Mouse (Mus musculus) kidney, adult 11 months (tissue): ENCODE measurements around the gene Stpg3.

Experiments used
- DNase-seq: peaks from one replicate; pipeline ENCODE4 v3.0.0; 2022

Gene Stpg3

GRCm38 (mm10) chr2:25203631-25204214, 10.7 kb downstream of the Stpg3 start:
- DNase-seq = no peak

- no peak for DNase-seq
Observed at GRCm38 (mm10) chr2:25200631-25201030, 13.8 kb downstream of the Stpg3 start.

GRCm38 (mm10) chr2:25197946-25198345, 16.5 kb downstream of the Stpg3 start:
- DNase-seq = no peak

GRCm38 (mm10) chr2:25197191-25197590, 17.2 kb downstream of the Stpg3 start:
- no peak for DNase-seq

- DNase-seq = peak; percentile 94
Observed at GRCm38 (mm10) chr2:25196172-25196954, 18.1 kb downstream of the Stpg3 start, which contains the start of gene Tor4a. Tor4a (minus strand) TSS chr2:25196886.

GRCm38 (mm10) chr2:25195211-25196156, 19.0 kb downstream of the Stpg3 start:
- DNase-seq = peak; percentile 82

- no peak for DNase-seq
Observed at GRCm38 (mm10) chr2:25194486-25195171, 19.8 kb downstream of the Stpg3 start.

- no peak for DNase-seq
Observed at GRCm38 (mm10) chr2:25194006-25194405, 20.4 kb downstream of the Stpg3 start.

GRCm38 (mm10) chr2:25193330-25193770, 21.1 kb downstream of the Stpg3 start:
- DNase-seq = peak; percentile 87

GRCm38 (mm10) chr2:25187841-25188240, 26.6 kb downstream of the Stpg3 start:
- no peak for DNase-seq

GRCm38 (mm10) chr2:25186575-25186930, 27.9 kb downstream of the Stpg3 start:
- DNase-seq = no peak

- no peak for DNase-seq
Observed at GRCm38 (mm10) chr2:25185625-25186574, 28.5 kb downstream of the Stpg3 start.

- no peak for DNase-seq
Observed at GRCm38 (mm10) chr2:25184496-25184895, 29.9 kb downstream of the Stpg3 start.

GRCm38 (mm10) chr2:25183336-25183735, 31.1 kb downstream of the Stpg3 start:
- no peak for DNase-seq

- DNase-seq = no peak
Observed at GRCm38 (mm10) chr2:25182664-25183063, 31.8 kb downstream of the Stpg3 start.

- no peak for DNase-seq
Observed at GRCm38 (mm10) chr2:25181891-25182397, 32.5 kb downstream of the Stpg3 start.

GRCm38 (mm10) chr2:25180973-25181890, 33.2 kb downstream of the Stpg3 start:
- no peak for DNase-seq

- DNase-seq = peak; percentile 92
Observed at GRCm38 (mm10) chr2:25180478-25180903, 33.9 kb downstream of the Stpg3 start, which contains the start of gene Nrarp. Nrarp (plus strand) TSS chr2:25180758.

- DNase-seq = no peak
Observed at GRCm38 (mm10) chr2:25179566-25180217, 34.7 kb downstream of the Stpg3 start.
